Mouse (Mus musculus) embryonic facial prominence, embryonic 10.5 days (tissue): Measurements from ENCODE around the gene Tepp. TPM values are rescaled to one million over a fixed set of nuclear protein-coding genes. Genes with fewer than 3 reads are reported as not detected.

Experiments
- DNase-seq: peaks from one replicate; pipeline ENCODE4 v3.0.0-alpha.2; 2017; ENCODE audit warnings: low spot score
- H3K27ac ChIP-seq: fragments of 300-500 bp; sonication (generic); replicated peaks from 2 replicates; pipeline ENCODE4 v1.5.1; 2016; ENCODE audit warnings: mild to moderate bottlenecking
- H3K27me3 ChIP-seq: fragments of 300-500 bp; sonication (generic); replicated peaks from 2 replicates; pipeline ENCODE4 v1.6.1; 2016; ENCODE audit warnings: low read depth, mild to moderate bottlenecking; ENCODE audit not compliant: poor library complexity, severe bottlenecking
- H3K36me3 ChIP-seq: fragments of 300-500 bp; sonication (generic); replicated peaks from 2 replicates; pipeline ENCODE4 v1.6.1; 2016; ENCODE audit warnings: mild to moderate bottlenecking, moderate library complexity
- H3K4me1 ChIP-seq: fragments of 300-500 bp; sonication (generic); 2 replicates; pipeline ENCODE4 v1.6.1; 2016
- H3K4me3 ChIP-seq: fragments of 300-500 bp; sonication (generic); 2 replicates; pipeline ENCODE4 v1.5.1; 2016; ENCODE audit warnings: mild to moderate bottlenecking, moderate library complexity
- H3K9me3 ChIP-seq: fragments of 300-500 bp; sonication (generic); 2 replicates; pipeline ENCODE4 v1.6.1; 2016; ENCODE audit warnings: mild to moderate bottlenecking
- WGBS: fragments of 180-500 bp; shearing (Covaris S2); methylation state at CpG from one replicate; pipeline ENCODE4 v1.1.7; 2016; 5-methylcytosine and 5-hydroxymethylcytosine counted together
- polyA plus RNA-seq: library from polyadenylated mRNA; unstranded; fragments of >200 nt; fragmentation: Nextera tagmentation; extraction: Ambion mirVana; gene quantifications from 2 replicates; pipeline ENCODE4 v1.2.1, GENCODE M21; 2016

Tepp gene
- polyA plus RNA-seq, 1 experiment from 2014 or later = not detected

DNA sequence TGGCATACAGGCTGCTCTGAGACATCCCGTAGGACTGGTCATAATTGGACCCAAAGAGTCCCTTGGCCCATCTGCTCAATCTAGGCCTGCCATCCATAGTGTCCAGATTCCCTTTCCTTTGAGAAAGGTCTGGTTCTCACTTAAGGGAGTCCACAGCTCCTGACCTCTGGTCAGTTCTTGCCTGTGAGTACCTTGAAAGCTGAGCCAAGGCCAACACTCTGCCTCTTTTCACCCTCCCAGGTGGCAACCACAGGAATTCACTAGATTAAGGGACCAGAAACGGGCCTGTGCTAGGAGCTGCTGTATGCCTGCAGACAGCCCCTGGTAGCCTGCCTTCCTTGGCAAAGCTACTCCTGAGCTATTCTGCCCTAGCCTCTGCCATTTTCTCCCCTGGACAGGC lies 44.2 kb downstream of the Tepp start:
- no peak for DNase-seq
- H3K27ac ChIP-seq = no peak overlapping the region
- H3K4me3 ChIP-seq = no peak overlapping the region
- H3K36me3 ChIP-seq = no peaks in the 10 kb centered on the region
- WGBS = 86% methylated on average over 2 of the region's 2 CpGs
- H3K27me3 ChIP-seq = peaks cover 42% of the 10 kb centered on the region
- no peaks in the 10 kb centered on the region for H3K9me3 ChIP-seq
- H3K4me1 ChIP-seq = peaks cover 59% of the 10 kb centered on the region

DNA sequence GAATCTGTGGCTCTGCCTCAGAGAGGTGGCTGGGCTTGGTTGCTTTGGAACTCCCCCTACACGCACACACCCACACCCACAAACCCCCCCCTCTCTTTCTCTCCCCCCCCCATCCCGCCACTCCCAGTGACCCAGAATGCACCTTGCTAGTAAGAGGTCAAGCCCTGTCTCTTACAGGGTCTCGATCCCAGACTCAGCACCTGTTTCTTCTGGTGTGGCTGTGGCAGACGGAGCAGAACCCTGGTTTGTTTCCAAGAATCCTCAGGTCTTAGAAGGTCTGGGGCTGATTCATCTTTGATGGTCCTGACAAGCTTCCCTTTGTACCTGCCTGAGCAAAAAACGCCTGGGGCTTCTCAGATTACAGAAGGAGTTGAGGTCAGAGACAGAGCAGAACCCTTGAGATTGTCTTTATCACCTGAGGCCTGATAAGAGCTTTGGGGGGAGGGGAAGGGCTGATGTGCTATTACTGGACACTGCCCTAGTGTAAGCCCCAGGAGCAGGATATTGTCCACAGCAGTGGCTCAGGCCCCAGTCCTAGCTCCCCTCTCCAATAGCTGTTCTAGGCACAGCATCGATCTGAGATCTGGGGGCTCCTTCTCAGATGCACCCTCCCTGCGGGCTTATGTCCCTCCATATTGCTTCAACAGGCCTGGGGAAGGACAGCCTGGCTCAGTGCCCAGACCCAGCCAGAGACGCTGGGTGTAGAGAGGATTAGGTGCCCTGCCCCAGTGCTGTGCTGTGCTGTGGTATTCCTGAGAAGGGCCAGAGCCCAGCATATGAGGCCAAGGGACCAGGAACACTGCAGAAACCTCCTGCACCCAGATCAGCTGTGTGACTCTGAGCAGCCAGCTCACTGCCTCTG lies 48.4 kb downstream of the Tepp start:
- DNase-seq = no peak
- H3K27ac ChIP-seq = peak overlapping the region; percentile 55; the same call in 1 of the 2 replicates
- H3K4me1 ChIP-seq = peaks cover 52% of the 10 kb centered on the region
- no peaks in the 10 kb centered on the region for H3K36me3 ChIP-seq
- H3K27me3 ChIP-seq = peaks cover 11% of the 10 kb centered on the region
- 60% methylated on average over 8 of the region's 8 CpGs for WGBS
- H3K4me3 ChIP-seq = no peak overlapping the region
- H3K9me3 ChIP-seq = 0 out of 2 replicates have a peak, but pooled peaks cover under 1% of the 10 kb centered on the region

DNA sequence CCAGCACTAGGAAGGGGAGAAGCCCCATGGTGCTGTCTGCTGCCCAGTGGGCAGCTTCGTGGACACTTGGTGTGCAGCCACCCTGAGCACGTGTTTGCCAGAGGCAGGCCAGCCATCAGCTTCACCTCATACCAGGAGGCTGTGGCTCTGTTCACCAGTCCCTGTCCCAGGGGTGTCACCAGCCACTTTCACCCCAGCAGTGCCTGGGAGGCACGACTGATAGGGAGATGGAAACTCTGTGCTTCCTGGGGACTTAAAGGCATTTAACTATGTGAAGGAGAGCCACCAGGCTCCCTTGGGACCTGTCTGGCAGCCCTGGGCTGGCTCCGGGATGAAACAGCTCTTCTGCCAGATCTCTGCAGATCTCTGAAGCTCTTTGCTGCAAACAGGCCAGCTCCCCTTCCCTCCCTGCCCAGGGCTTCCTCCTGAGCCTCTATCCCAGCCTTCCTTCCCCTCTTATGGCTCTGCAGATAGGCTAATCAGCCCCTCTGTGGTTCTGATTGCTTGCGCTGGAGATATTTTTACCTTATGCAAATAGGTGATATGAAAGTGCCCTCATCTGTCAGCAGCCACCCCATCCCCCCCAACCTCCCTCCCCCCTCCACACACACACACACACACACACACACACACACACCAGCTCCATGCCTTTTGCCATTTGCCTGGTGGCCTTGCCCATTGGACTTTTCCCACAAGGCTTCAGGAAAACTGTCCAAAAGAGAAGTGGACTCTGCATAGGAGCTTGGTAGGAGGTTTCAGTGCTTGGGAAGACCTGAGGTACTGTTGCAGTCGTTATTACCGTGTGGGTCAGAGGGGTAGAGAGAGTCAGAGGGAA lies 50.0 kb downstream of the Tepp start:
- Histone ChIP-seq H3K27ac (peak overlapping the region; percentile 52), H3K36me3 (no peaks in the 10 kb centered on the region), H3K4me1 (peaks cover 42% of the 10 kb centered on the region), H3K27me3 (no peaks in the 10 kb centered on the region), H3K9me3 (0 out of 2 replicates have a peak, but pooled peaks cover 5% of the 10 kb centered on the region), H3K4me3 (no peak overlapping the region)
- no peak for DNase-seq
- 54% methylated on average over 7 of the region's 7 CpGs for WGBS

DNA sequence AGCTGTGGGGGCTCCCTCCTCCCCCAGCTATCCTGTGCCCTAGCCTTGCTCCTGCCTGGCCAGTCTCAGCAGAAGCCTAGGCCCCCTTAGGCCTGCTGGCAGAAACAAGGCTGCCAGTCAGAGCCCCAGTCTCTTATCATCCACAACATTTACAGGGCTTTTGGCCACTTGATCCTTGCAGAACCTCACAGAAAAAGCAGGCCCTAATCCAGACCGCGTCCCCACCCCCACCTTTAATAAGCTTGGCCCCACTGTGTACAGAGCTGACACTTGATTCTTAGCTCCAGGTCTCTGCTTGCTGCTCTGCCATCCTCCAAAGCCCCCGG lies 50.6 kb downstream of the Tepp start:
- no peaks in the 10 kb centered on the region for H3K27me3 ChIP-seq
- 64% methylated on average over 3 of the region's 3 CpGs for WGBS
- H3K36me3 ChIP-seq = no peaks in the 10 kb centered on the region
- H3K27ac ChIP-seq = peak overlapping the region; percentile 52
- peaks cover 42% of the 10 kb centered on the region for H3K4me1 ChIP-seq
- DNase-seq = no peak
- no peak overlapping the region for H3K4me3 ChIP-seq
- 0 out of 2 replicates have a peak, but pooled peaks cover 5% of the 10 kb centered on the region for H3K9me3 ChIP-seq

DNA sequence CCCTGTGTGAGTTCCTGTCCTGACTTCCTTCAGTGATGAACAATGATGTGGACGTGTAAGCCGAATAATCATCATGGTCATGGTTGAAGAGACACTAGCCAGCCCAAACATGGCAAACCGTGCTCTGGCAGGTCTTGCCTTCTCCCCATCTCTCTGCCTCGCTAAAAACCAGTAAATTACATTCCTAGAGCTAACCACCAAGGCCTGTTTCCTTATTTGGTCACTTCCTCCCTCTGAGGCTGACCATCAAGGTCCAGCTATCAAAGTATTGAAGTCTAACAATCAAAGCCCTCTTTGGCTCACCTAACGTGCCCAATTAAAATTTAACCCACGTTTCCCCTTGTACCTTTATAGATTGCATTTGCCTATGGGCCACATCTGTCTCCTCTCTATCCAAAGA lies 51.9 kb downstream of the Tepp start:
- Histone ChIP-seq H3K4me1 (peaks cover 37% of the 10 kb centered on the region), H3K27ac (no peak overlapping the region), H3K36me3 (peaks cover 10% of the 10 kb centered on the region; the same call in 1 of the 2 replicates), H3K9me3 (0 out of 2 replicates have a peak, but pooled peaks cover 5% of the 10 kb centered on the region), H3K4me3 (no peak overlapping the region), H3K27me3 (no peaks in the 10 kb centered on the region)
- DNase-seq = no peak
- 76% methylated on average over 6 of the region's 6 CpGs for WGBS

DNA sequence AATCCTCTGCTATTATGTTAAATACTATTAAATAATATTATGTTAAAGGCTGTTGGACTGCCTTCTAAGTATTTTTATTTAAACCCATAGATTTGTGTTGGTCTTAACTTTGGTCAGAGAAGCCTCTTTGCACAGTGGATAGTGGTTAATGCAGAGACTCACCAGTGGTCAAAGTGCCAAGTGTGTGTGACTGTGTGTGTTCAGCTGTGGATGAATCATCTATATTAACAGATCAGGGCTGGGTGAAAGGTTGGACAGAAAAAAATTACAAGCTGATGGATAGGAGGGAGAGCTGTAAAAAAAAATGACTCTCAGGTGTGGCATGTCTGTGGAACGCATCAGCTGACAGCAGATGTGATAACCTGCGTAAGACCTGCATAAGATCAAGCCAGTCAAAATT lies 53.5 kb downstream of the Tepp start:
- Histone ChIP-seq H3K36me3 (peaks cover 25% of the 10 kb centered on the region), H3K27me3 (no peaks in the 10 kb centered on the region), H3K9me3 (0 out of 2 replicates have a peak, but pooled peaks cover 5% of the 10 kb centered on the region), H3K4me3 (no peak overlapping the region), H3K27ac (no peak overlapping the region), H3K4me1 (peaks cover 29% of the 10 kb centered on the region)
- 95% methylated on average over 2 of the region's 2 CpGs for WGBS
- no peak for DNase-seq

DNA sequence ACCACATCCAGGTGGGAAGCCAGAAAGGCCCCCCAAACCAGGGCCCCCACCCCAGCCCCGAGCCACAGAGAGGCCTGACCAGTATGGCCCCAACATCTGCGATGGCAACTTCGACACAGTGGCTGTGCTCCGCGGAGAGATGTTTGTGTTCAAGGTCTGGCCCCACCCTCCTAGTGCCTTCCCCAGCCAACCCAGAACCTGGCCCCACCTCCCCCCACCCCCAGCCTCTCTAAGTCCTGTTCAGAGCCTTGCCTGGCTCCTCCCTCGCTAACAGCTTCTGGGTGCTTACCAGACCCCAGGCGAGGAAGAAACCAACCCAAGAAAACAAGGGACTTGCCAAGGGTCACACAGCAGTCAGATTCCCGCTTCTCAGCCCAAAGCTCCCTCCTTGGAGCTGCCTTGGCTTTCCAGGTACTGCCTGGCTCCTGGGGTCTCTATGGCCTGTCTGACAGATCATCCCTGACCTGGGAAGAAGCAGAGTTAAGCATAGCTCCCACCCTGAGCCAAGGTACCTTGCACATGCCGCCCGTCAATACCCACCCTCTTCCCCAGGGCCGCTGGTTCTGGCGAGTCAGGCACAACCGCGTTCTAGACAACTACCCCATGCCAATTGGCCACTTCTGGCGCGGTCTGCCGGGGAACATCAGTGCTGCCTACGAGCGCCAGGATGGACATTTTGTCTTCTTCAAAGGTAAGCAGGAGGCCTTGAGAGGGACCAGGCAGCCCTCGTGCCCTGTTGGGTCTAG lies 59.4 kb downstream of the Tepp start:
- Histone ChIP-seq H3K9me3 (no peaks in the 10 kb centered on the region), H3K4me1 (peaks cover 29% of the 10 kb centered on the region), H3K36me3 (peaks cover 76% of the 10 kb centered on the region), H3K4me3 (peak overlapping the region; percentile 44), H3K27ac (0 out of 2 replicates have a peak overlapping the region, but pooled peaks have one; percentile 65), H3K27me3 (no peaks in the 10 kb centered on the region)
- 54% methylated on average over 20 of the region's 20 CpGs for WGBS
- peak; percentile 65 for DNase-seq

DNA sequence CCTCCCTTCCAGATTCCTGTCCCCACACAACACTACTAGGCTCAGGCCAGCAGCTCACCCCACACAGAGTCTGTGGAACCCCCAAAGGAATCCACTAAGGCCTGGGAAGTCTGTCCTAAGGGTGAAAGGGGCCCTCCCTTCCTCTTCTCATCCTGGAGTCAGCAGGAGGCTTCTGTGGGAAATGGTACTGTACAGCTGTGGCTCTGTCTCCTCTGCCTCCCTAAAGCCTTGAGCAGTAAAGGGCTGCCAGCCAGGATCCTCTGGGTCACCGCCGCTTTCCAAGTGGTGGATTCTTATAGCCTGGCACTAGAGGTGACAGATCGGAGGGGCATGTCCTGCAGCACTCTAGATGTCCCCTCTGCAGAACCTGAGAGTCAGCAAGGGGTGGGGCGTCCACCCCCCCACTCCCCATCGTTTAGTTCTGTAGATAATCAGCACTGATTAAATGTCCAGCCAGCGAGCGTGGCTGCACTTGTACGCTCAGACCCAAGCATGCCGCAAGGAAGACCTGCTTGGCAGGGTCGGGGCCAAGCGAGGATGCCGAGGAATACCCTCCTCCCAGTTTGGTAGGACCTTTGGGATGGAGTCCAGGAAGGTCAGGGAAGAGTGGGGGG lies 63.1 kb downstream of the Tepp start:
- peaks cover 43% of the 10 kb centered on the region for H3K4me1 ChIP-seq
- no peaks in the 10 kb centered on the region for H3K9me3 ChIP-seq
- 83% methylated on average over 12 of the region's 12 CpGs for WGBS
- H3K36me3 ChIP-seq = peaks cover 54% of the 10 kb centered on the region
- H3K27me3 ChIP-seq = no peaks in the 10 kb centered on the region
- 0 out of 2 replicates have a peak overlapping the region, but pooled peaks have one; percentile 7 for H3K27ac ChIP-seq
- H3K4me3 ChIP-seq = no peak overlapping the region
- DNase-seq = no peak

DNA sequence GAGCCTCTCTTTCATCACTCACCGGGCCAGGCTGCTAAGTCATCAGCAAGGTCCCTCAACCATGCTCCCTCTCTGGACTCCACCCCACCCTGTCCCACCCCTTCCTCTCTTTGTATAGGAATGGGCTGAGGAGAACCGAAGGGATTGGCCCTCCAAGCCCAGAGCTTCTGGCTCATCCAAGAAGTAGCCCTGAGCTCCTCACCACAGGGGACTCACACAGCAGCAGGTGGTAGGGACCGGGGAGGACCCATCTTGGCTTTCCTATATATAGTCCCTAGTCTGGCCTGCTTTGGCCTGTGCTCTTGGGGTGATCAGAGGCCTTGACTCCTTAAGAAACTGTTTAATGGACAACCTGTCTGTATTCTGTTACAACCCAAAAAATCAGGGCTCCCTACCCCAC lies 64.1 kb downstream of the Tepp start:
- H3K27ac ChIP-seq = no peak overlapping the region
- H3K4me1 ChIP-seq = peaks cover 36% of the 10 kb centered on the region
- H3K4me3 ChIP-seq = no peak overlapping the region
- peaks cover 45% of the 10 kb centered on the region for H3K36me3 ChIP-seq
- DNase-seq = no peak
- no peaks in the 10 kb centered on the region for H3K27me3 ChIP-seq
- 85% methylated on average over 3 of the region's 3 CpGs for whole genome bisulfite sequencing
- H3K9me3 ChIP-seq = no peaks in the 10 kb centered on the region

DNA sequence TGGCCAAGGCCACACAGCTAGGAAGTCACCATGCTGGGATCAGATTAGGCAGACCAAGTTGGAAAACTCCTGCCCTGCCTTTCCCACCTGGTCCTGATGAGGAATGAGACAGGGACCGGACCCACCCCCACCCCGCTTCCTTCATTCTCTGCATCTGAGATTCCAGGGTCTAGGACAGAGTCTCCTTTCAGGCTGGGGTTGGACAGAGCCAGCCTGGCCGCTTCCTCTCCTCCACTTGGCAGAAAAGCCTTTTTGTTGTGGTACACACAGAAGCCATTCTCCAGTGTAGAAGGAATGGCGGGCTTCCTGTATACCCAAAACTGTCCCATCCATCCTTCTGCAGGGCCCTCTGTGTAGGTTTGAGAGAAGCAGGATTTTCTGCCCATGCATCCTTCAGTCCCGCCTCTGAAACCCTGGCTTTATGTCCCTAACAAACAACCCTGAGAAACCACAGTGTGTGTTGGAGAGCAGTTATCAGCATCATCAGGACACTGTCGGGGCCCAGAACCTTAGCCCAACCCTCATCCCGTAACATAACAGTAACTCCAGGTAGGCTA lies 65.1 kb downstream of the Tepp start:
- Histone ChIP-seq H3K4me1 (peaks cover 29% of the 10 kb centered on the region), H3K27me3 (no peaks in the 10 kb centered on the region), H3K4me3 (no peak overlapping the region), H3K36me3 (peaks cover 35% of the 10 kb centered on the region), H3K9me3 (no peaks in the 10 kb centered on the region), H3K27ac (no peak overlapping the region)
- WGBS = 59% methylated on average over 7 of the region's 7 CpGs
- no peak for DNase-seq
